Mouse (Mus musculus) heart, postnatal 0 days (tissue): ENCODE measurements around the gene Olfr93. TPM values are rescaled to one million over a fixed set of nuclear protein-coding genes. Genes with fewer than 3 reads are reported as not detected.

Experiments
- ATAC-seq: fragments of 200-750 bp; cut with Nextera tagmentation; 2 replicates; pipeline ENCODE4 v1.8.0; 2017; ENCODE audit warnings: low read depth, moderate number of reproducible peaks, moderate library complexity; ENCODE audit not compliant: insufficient read depth
- DNase-seq: peaks from one replicate; pipeline ENCODE4 v3.0.0-alpha.2; 2016; ENCODE audit warnings: low spot score
- H3K27ac ChIP-seq: fragments of 300-500 bp; sonication (generic); 2 replicates; pipeline ENCODE4 v1.5.1; 2014; ENCODE audit warnings: low read depth, mild to moderate bottlenecking
- H3K27me3 ChIP-seq: fragments of 300-500 bp; sonication (generic); 2 replicates; pipeline ENCODE4 v1.6.1; 2014; ENCODE audit warnings: low read length, mixed read lengths; ENCODE audit not compliant: control insufficient read depth, insufficient read depth
- H3K36me3 ChIP-seq: fragments of 300-500 bp; sonication (generic); replicated peaks from 2 replicates; pipeline ENCODE4 v1.6.1; 2014; ENCODE audit warnings: low read length, mixed read lengths; ENCODE audit not compliant: control insufficient read depth, insufficient read depth
- H3K4me1 ChIP-seq: fragments of 300-500 bp; sonication (generic); 2 replicates; pipeline ENCODE4 v1.6.1; 2014; ENCODE audit warnings: antibody characterized with exemption; ENCODE audit not compliant: control insufficient read depth, insufficient read depth
- H3K4me2 ChIP-seq: fragments of 300-500 bp; sonication (generic); 2 replicates; pipeline ENCODE4 v1.6.1; 2014; ENCODE audit warnings: low read depth, mild to moderate bottlenecking, low read length, moderate library complexity
- H3K4me3 ChIP-seq: fragments of 300-500 bp; sonication (generic); 2 replicates; pipeline ENCODE4 v1.5.1; 2014; ENCODE audit warnings: low read depth, low read length
- H3K9ac ChIP-seq: fragments of 300-500 bp; sonication (generic); replicated peaks from 2 replicates; pipeline ENCODE4 v1.6.1; 2014; ENCODE audit warnings: low read depth, low read length, mixed read lengths
- H3K9me3 ChIP-seq: fragments of 300-500 bp; sonication (generic); replicated peaks from 2 replicates; pipeline ENCODE4 v1.6.1; 2016; ENCODE audit warnings: low read length; ENCODE audit not compliant: control insufficient read depth
- CTCF ChIP-seq: IDR thresholded peaks from 2 replicates; pipeline ENCODE4 v1.5.1; 2016; ENCODE audit warnings: antibody characterized with exemption, control low read depth, low read depth
- EP300 ChIP-seq: IDR thresholded peaks from 2 replicates; pipeline ENCODE4 v1.6.1; 2016; ENCODE audit warnings: antibody characterized with exemption, low read depth
- WGBS: fragments of 180-500 bp; shearing (Covaris S2); extraction: QIAGEN DNeasy Blood & Tissue Kit; methylation state at CpG from one replicate; pipeline ENCODE4 v1.1.7; 2014; 5-methylcytosine and 5-hydroxymethylcytosine counted together
- polyA plus RNA-seq: library from polyadenylated mRNA; unstranded; fragments of >200 nt; fragmentation: Nextera tagmentation; extraction: Ambion mirVana; gene quantifications from 2 replicates; pipeline ENCODE4 v1.2.1, GENCODE M21; 2015
- total RNA-seq: library from RNA; depleted of rRNA; stranded (reverse); fragments of >200 nt; gene quantifications from 2 replicates; pipeline ENCODE4 v1.2.3, GENCODE M21; 2014; ENCODE audit warnings: low replicate concordance; rRNA removed

Olfr93 gene
- total and polyA plus RNA-seq, 2 experiments from 2014 or later, result not detected

DNA sequence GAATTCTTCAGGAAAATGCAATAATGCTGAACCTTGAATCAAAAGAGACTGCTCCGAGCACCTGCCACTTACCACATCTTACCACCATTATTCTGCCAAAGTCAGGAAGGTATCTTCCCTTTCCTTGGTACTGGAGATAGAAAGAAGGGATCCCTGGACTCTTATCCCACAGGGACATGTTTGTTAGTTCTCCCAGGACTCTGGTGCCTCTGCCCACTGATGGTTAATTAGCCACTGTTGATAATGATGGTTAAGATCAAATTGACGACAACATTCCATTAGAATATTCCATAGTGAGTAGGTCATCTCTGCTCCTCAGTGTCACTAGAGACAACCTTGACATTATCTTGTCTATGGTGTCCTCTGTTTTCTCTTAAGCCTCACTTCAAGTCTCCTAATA is 41.3 kb downstream of the Olfr93 start, which contains the start of gene Olfr92:
Gene Olfr92 (minus strand): TSS at position 101 of the 400 bp plus-strand sequence.
- Histone ChIP-seq H3K27ac (no peak within 1 kb of the TSS), H3K4me2 (no peak within 1 kb of the TSS), H3K9ac (no peak within 1 kb of the TSS), H3K9me3 (no peaks in the 10 kb centered on the region), H3K4me3 (no peak within 1 kb of the TSS), H3K27me3 (no peaks in the 10 kb centered on the region), H3K36me3 (no peaks in the 10 kb centered on the region), H3K4me1 (no peaks in the 10 kb centered on the region)
- TF ChIP-seq CTCF (no peak), EP300 (no peak)
- WGBS, result 60% methylated on average over 2 of the region's 2 CpGs
- DNase-seq, result no peak
- no peak for ATAC-seq

DNA sequence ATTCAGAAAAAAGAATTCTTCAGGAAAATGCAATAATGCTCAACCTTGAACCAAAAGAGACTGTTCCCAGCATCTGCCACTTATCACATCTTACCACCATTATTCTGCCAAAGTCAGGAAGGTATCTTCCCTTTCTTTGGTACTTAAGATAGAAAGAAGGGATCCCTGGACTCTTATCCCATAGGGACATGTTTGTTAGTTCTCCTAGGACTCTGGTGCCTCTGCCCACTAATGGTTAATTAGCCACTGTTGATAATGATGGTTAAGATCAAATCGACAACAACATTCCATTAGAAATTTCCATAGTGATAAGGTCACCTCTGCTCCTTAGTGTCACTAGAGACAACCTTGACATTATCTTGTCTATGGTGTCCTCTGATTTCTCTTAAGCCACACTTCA is 63.1 kb downstream of the Olfr93 start, which contains the start of gene Olfr91:
Gene Olfr91 (minus strand): TSS at position 101 of the 400 bp plus-strand sequence.
- TF ChIP-seq EP300 (no peak), CTCF (no peak)
- DNase-seq (no peak), ATAC-seq (no peak)
- H3K36me3 ChIP-seq, result no peaks in the 10 kb centered on the region
- H3K4me1 ChIP-seq, result no peaks in the 10 kb centered on the region
- H3K27ac ChIP-seq, result no peak within 1 kb of the TSS
- no peaks in the 10 kb centered on the region for H3K9me3 ChIP-seq
- H3K27me3 ChIP-seq, result no peaks in the 10 kb centered on the region
- H3K4me3 ChIP-seq, result no peak within 1 kb of the TSS
- 68% methylated on average over 1 of the region's 1 CpGs for WGBS
- no peak within 1 kb of the TSS for H3K9ac ChIP-seq
- no peak within 1 kb of the TSS for H3K4me2 ChIP-seq

DNA sequence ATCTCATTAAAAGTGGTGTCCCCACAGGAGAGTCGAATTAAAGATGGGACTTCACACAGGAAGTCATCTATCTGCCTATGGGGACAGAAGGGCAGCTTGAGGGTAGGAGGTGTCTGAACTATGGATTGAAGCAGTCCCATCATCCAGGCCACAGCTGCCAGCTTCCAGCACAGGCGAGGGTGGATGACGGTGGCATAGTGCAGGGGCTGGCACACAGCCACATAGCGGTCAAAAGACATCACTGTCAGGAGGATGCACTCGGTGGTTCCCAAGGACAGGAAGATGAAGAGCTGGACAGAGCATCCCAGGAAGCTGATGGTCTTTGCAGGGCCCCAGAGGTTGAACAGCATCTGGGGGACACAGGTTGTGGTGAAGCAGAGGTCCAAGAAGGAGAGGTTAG is 68.0 kb downstream of the Olfr93 start:
- Histone ChIP-seq H3K9me3 (no peaks in the 10 kb centered on the region), H3K4me1 (no peaks in the 10 kb centered on the region), H3K27me3 (no peaks in the 10 kb centered on the region), H3K4me3 (no peak overlapping the region), H3K27ac (no peak overlapping the region), H3K4me2 (no peak overlapping the region), H3K36me3 (no peaks in the 10 kb centered on the region), H3K9ac (no peak overlapping the region)
- TF ChIP-seq CTCF, result no peak
- ATAC-seq (no peak), DNase-seq (no peak)
- WGBS, result 67% methylated on average over 5 of the region's 5 CpGs

DNA sequence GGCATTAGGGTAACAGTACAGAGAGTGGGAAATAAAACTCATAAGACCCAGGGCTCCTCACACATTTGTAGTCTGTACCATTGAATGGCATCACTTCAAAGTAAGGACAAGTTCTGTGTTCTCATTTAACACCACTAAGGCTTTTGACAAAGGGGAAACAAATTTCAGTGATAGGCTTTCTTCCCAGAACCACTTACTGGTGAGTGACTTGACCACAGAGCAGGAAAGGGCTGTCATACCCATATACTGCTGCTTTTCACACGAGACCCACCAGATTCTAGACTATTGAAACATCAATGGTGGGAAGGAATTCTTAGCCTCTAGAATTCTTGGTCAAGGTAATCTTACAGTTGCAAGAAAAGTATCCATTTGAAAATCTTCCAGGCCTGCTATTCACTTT is 69.1 kb downstream of the Olfr93 start:
- ATAC-seq, result no peak
- TF ChIP-seq CTCF (no peak), EP300 (no peak)

More for the DNA sequence above, 69.1 kb downstream of the Olfr93 start:
- no peak overlapping the region for H3K9ac ChIP-seq
- no peak overlapping the region for H3K4me2 ChIP-seq
- H3K9me3 ChIP-seq, result no peaks in the 10 kb centered on the region
- no peaks in the 10 kb centered on the region for H3K36me3 ChIP-seq
- no peaks in the 10 kb centered on the region for H3K27me3 ChIP-seq
- H3K4me3 ChIP-seq, result no peak overlapping the region
- no peak overlapping the region for H3K27ac ChIP-seq
- 58% methylated on average over 1 of the region's 1 CpGs for WGBS
- no peak for DNase-seq
- no peaks in the 10 kb centered on the region for H3K4me1 ChIP-seq

Other genes with a start within 250 kb of the Olfr93 start
- 0.66 and 8.0 TPM in 2 replicates for gene Rnf39, start 218.6 kb downstream of the Olfr93 start, total RNA-seq
- gene Rnf39, start 218.6 kb downstream of the Olfr93 start, polyA plus RNA-seq, result 0.16 TPM in 2 replicates
- gene Ppp1r11, start 209.8 kb downstream of the Olfr93 start, total RNA-seq, result 22.3 and 29.6 TPM in 2 replicates
- gene Ppp1r11, start 209.8 kb downstream of the Olfr93 start, polyA plus RNA-seq, result 84.0 and 84.4 TPM in 2 replicates
- gene Znrd1, start 202.9 kb downstream of the Olfr93 start, total RNA-seq, result 13.4 and 20.4 TPM in 2 replicates
- 33.6 and 38.4 TPM in 2 replicates for gene Znrd1, start 202.9 kb downstream of the Olfr93 start, polyA plus RNA-seq
- gene Znrd1as, start 202.9 kb downstream of the Olfr93 start, total RNA-seq, result 2.8 TPM in 1 of 2 replicates, not detected in the other
- gene Znrd1as, start 202.9 kb downstream of the Olfr93 start, polyA plus RNA-seq, result 8.2 and 10.0 TPM in 2 replicates
- not detected in 2 replicates for gene 2410137M14Rik, start 180.3 kb downstream of the Olfr93 start, total RNA-seq
- gene 2410137M14Rik, start 180.3 kb downstream of the Olfr93 start, polyA plus RNA-seq, result 0.18 TPM in 1 of 2 replicates, not detected in the other
- gene H2-M5, start 172.0 kb downstream of the Olfr93 start, total RNA-seq, result not detected in 2 replicates
- 0.04 TPM in 1 of 2 replicates, not detected in the other for gene H2-M5, start 172.0 kb downstream of the Olfr93 start, polyA plus RNA-seq
- gene Zfp57, start 160.3 kb downstream of the Olfr93 start, total RNA-seq, result 12.5 and 14.7 TPM in 2 replicates
- gene Zfp57, start 160.3 kb downstream of the Olfr93 start, polyA plus RNA-seq, result 9.2 and 10.0 TPM in 2 replicates
- not detected in 2 replicates for gene Mog, start 138.1 kb downstream of the Olfr93 start, total RNA-seq
- gene Mog, start 138.1 kb downstream of the Olfr93 start, polyA plus RNA-seq, result not detected in 2 replicates
- gene Gabbr1, start 115.5 kb downstream of the Olfr93 start, total RNA-seq, result 4.8 and 6.7 TPM in 2 replicates
- gene Gabbr1, start 115.5 kb downstream of the Olfr93 start, polyA plus RNA-seq, result 1.8 and 1.9 TPM in 2 replicates
- gene Olfr90, start 73.0 kb downstream of the Olfr93 start, total RNA-seq, result not detected in 2 replicates
- not detected in 2 replicates for gene Olfr90, start 73.0 kb downstream of the Olfr93 start, polyA plus RNA-seq
- gene Olfr91, start 63.2 kb downstream of the Olfr93 start, total RNA-seq, result not detected in 2 replicates
- gene Olfr91, start 63.2 kb downstream of the Olfr93 start, polyA plus RNA-seq, result not detected in 2 replicates
- gene Olfr92, start 41.4 kb downstream of the Olfr93 start, total RNA-seq, result not detected in 2 replicates
- not detected in 2 replicates for gene Olfr92, start 41.4 kb downstream of the Olfr93 start, polyA plus RNA-seq
- not detected in 2 replicates for gene Ubd, start 32.4 kb upstream of the Olfr93 start, total RNA-seq
- gene Ubd, start 32.4 kb upstream of the Olfr93 start, polyA plus RNA-seq, result not detected in 2 replicates
- not detected in 2 replicates for gene Olfr94, start 39.5 kb upstream of the Olfr93 start, total RNA-seq
- gene Olfr94, start 39.5 kb upstream of the Olfr93 start, polyA plus RNA-seq, result not detected in 2 replicates
- gene Olfr95, start 51.6 kb upstream of the Olfr93 start, total RNA-seq, result not detected in 2 replicates
- not detected in 2 replicates for gene Olfr95, start 51.6 kb upstream of the Olfr93 start, polyA plus RNA-seq
- not detected in 2 replicates for gene Olfr96, start 58.7 kb upstream of the Olfr93 start, total RNA-seq
- gene Olfr96, start 58.7 kb upstream of the Olfr93 start, polyA plus RNA-seq, result not detected in 2 replicates
- gene Olfr97, start 75.8 kb upstream of the Olfr93 start, total RNA-seq, result not detected in 2 replicates
- gene Olfr97, start 75.8 kb upstream of the Olfr93 start, polyA plus RNA-seq, result not detected in 2 replicates
- gene Olfr98, start 102.3 kb upstream of the Olfr93 start, total RNA-seq, result not detected in 2 replicates
- gene Olfr98, start 102.3 kb upstream of the Olfr93 start, polyA plus RNA-seq, result not detected in 2 replicates
- 0.42 and 0.43 TPM in 2 replicates for gene H2-M3, start 108.7 kb upstream of the Olfr93 start, total RNA-seq
- gene H2-M3, start 108.7 kb upstream of the Olfr93 start, polyA plus RNA-seq, result 2.6 and 2.9 TPM in 2 replicates
- not detected in 2 replicates for gene Olfr99, start 122.0 kb upstream of the Olfr93 start, total RNA-seq
- gene Olfr99, start 122.0 kb upstream of the Olfr93 start, polyA plus RNA-seq, result not detected in 2 replicates
- gene Olfr101, start 142.8 kb upstream of the Olfr93 start, total RNA-seq, result not detected in 2 replicates
- gene Olfr101, start 142.8 kb upstream of the Olfr93 start, polyA plus RNA-seq, result not detected in 2 replicates
- gene Olfr102, start 155.6 kb upstream of the Olfr93 start, total RNA-seq, result not detected in 2 replicates
- not detected in 2 replicates for gene Olfr102, start 155.6 kb upstream of the Olfr93 start, polyA plus RNA-seq
- gene Olfr103, start 178.2 kb upstream of the Olfr93 start, total RNA-seq, result not detected in 2 replicates
- gene Olfr103, start 178.2 kb upstream of the Olfr93 start, polyA plus RNA-seq, result not detected in 2 replicates
- not detected in 2 replicates for gene Olfr104-ps, start 198.1 kb upstream of the Olfr93 start, total RNA-seq
- gene Olfr104-ps, start 198.1 kb upstream of the Olfr93 start, polyA plus RNA-seq, result not detected in 2 replicates
- not detected in 2 replicates for gene Olfr105-ps, start 217.5 kb upstream of the Olfr93 start, total RNA-seq
- not detected in 2 replicates for gene Olfr105-ps, start 217.5 kb upstream of the Olfr93 start, polyA plus RNA-seq
- gene Olfr106-ps, start 228.9 kb upstream of the Olfr93 start, total RNA-seq, result not detected in 2 replicates
- gene Olfr106-ps, start 228.9 kb upstream of the Olfr93 start, polyA plus RNA-seq, result not detected in 2 replicates
- gene Olfr107, start 237.7 kb upstream of the Olfr93 start, total RNA-seq, result not detected in 2 replicates
- gene Olfr107, start 237.7 kb upstream of the Olfr93 start, polyA plus RNA-seq, result not detected in 2 replicates